Mouse (Mus musculus) limb, embryonic 11.5 days (tissue): ENCODE results near the gene Alk. TPM values are rescaled to one million over a fixed set of nuclear protein-coding genes. Genes with fewer than 3 reads are reported as not detected.

ENCODE experiments used
- ATAC-seq: fragments of 200-750 bp; cut with Nextera tagmentation; 2 replicates; pipeline ENCODE4 v1.8.0; 2017; ENCODE audit warnings: low read depth; ENCODE audit not compliant: insufficient number of reproducible peaks, low FRiP score, low TSS enrichment
- DNase-seq: peaks from one replicate; pipeline ENCODE4 v3.0.0-alpha.2; 2015; ENCODE audit warnings: low spot score
- H3K27ac ChIP-seq: fragments of 300-500 bp; sonication (generic); replicated peaks from 2 replicates; pipeline ENCODE4 v1.5.1; 2014; ENCODE audit warnings: low read depth, mild to moderate bottlenecking, low read length
- H3K27me3 ChIP-seq: fragments of 300-500 bp; sonication (generic); 2 replicates; pipeline ENCODE4 v1.6.1; 2014; ENCODE audit warnings: mild to moderate bottlenecking, low read length, mixed read lengths; ENCODE audit not compliant: control insufficient read depth, insufficient read depth
- H3K36me3 ChIP-seq: fragments of 300-500 bp; sonication (generic); 2 replicates; pipeline ENCODE4 v1.6.1; 2014; ENCODE audit warnings: mild to moderate bottlenecking, low read length, moderate library complexity, mixed read lengths; ENCODE audit not compliant: control insufficient read depth, insufficient read depth
- H3K4me1 ChIP-seq: fragments of 300-500 bp; sonication (generic); 2 replicates; pipeline ENCODE4 v1.6.1; 2014; ENCODE audit warnings: low read length, mixed read lengths; ENCODE audit not compliant: control insufficient read depth, insufficient read depth
- H3K4me2 ChIP-seq: fragments of 300-500 bp; sonication (generic); 2 replicates; pipeline ENCODE4 v1.6.1; 2014; ENCODE audit warnings: low read depth, mild to moderate bottlenecking, moderate library complexity; ENCODE audit not compliant: severe bottlenecking
- H3K4me3 ChIP-seq: fragments of 300-500 bp; sonication (generic); 2 replicates; pipeline ENCODE4 v1.5.1; 2014; ENCODE audit warnings: low read depth, low read length
- H3K9ac ChIP-seq: fragments of 300-500 bp; sonication (generic); 2 replicates; pipeline ENCODE4 v1.6.1; 2014; ENCODE audit warnings: mild to moderate bottlenecking, low read length
- H3K9me3 ChIP-seq: fragments of 300-500 bp; sonication (generic); 2 replicates; pipeline ENCODE4 v1.6.1; 2016; ENCODE audit warnings: low read length; ENCODE audit not compliant: control insufficient read depth
- WGBS: fragments of 180-500 bp; shearing (Covaris S2); extraction: QIAGEN DNeasy Blood & Tissue Kit; methylation state at CpG from one replicate; pipeline ENCODE4 v1.1.7; 2014; 5-methylcytosine and 5-hydroxymethylcytosine counted together
- polyA plus RNA-seq: library from polyadenylated mRNA; unstranded; fragments of >200 nt; fragmentation: Nextera tagmentation; extraction: Ambion mirVana; gene quantifications from 2 replicates; pipeline ENCODE4 v1.2.1, GENCODE M21; 2014

Alk gene
- polyA plus RNA-seq, 1 experiment from 2014 or later = 0.05 TPM

GRCm38 (mm10) chr17:71964610-71965009 is 639.8 kb downstream of the Alk start:
- no peak overlapping the region for H3K4me2 ChIP-seq
- DNase-seq = no peak
- H3K27ac ChIP-seq = no peak overlapping the region
- 77% methylated on average over 11 of the region's 11 CpGs for WGBS
- no peak for ATAC-seq
- no peaks in the 10 kb centered on the region for H3K36me3 ChIP-seq
- no peaks in the 10 kb centered on the region for H3K4me1 ChIP-seq
- H3K9ac ChIP-seq = no peak overlapping the region
- no peaks in the 10 kb centered on the region for H3K9me3 ChIP-seq
- H3K27me3 ChIP-seq = no peaks in the 10 kb centered on the region
- H3K4me3 ChIP-seq = no peak overlapping the region

GRCm38 (mm10) chr17:71962746-71963145 is 641.7 kb downstream of the Alk start:
- Histone ChIP-seq H3K4me2 (no peak overlapping the region), H3K27ac (no peak overlapping the region), H3K4me1 (no peaks in the 10 kb centered on the region), H3K9me3 (no peaks in the 10 kb centered on the region), H3K27me3 (no peaks in the 10 kb centered on the region), H3K36me3 (no peaks in the 10 kb centered on the region), H3K4me3 (no peak overlapping the region), H3K9ac (no peak overlapping the region)
- 43% methylated on average over 9 of the region's 9 CpGs for WGBS
- peak; percentile 48 for DNase-seq
- ATAC-seq = no peak

- H3K4me2 ChIP-seq = no peak overlapping the region
- H3K4me1 ChIP-seq = no peaks in the 10 kb centered on the region
- WGBS = 90% methylated on average over 7 of the region's 7 CpGs
- no peak overlapping the region for H3K27ac ChIP-seq
- no peak for DNase-seq
- H3K27me3 ChIP-seq = no peaks in the 10 kb centered on the region
- H3K9me3 ChIP-seq = no peaks in the 10 kb centered on the region
- no peak overlapping the region for H3K4me3 ChIP-seq
- ATAC-seq = no peak
- no peak overlapping the region for H3K9ac ChIP-seq
- H3K36me3 ChIP-seq = no peaks in the 10 kb centered on the region
These were observed 649.4 kb downstream of the Alk start for GRCm38 (mm10) chr17:71955011-71955410.

- WGBS = 81% methylated on average over 15 of the region's 15 CpGs
- Histone ChIP-seq H3K27ac (no peak overlapping the region), H3K27me3 (no peaks in the 10 kb centered on the region), H3K9ac (no peak overlapping the region), H3K9me3 (no peaks in the 10 kb centered on the region), H3K4me3 (no peak overlapping the region), H3K4me1 (no peaks in the 10 kb centered on the region), H3K4me2 (no peak overlapping the region), H3K36me3 (no peaks in the 10 kb centered on the region)
- no peak for ATAC-seq
- no peak for DNase-seq
These were observed 650.1 kb downstream of the Alk start for GRCm38 (mm10) chr17:71954217-71954844.

- ATAC-seq = no peak
- H3K9me3 ChIP-seq = no peaks in the 10 kb centered on the region
- H3K27ac ChIP-seq = no peak overlapping the region
- no peak for DNase-seq
- no peaks in the 10 kb centered on the region for H3K27me3 ChIP-seq
- H3K4me3 ChIP-seq = no peak overlapping the region
- H3K4me1 ChIP-seq = no peaks in the 10 kb centered on the region
- 83% methylated on average over 5 of the region's 5 CpGs for WGBS
- no peak overlapping the region for H3K4me2 ChIP-seq
- H3K9ac ChIP-seq = no peak overlapping the region
- H3K36me3 ChIP-seq = no peaks in the 10 kb centered on the region
These were observed 653.5 kb downstream of the Alk start for GRCm38 (mm10) chr17:71950968-71951367.

- Histone ChIP-seq H3K4me1 (no peaks in the 10 kb centered on the region), H3K36me3 (no peaks in the 10 kb centered on the region), H3K9me3 (no peaks in the 10 kb centered on the region), H3K4me2 (no peak overlapping the region), H3K9ac (no peak overlapping the region), H3K27me3 (no peaks in the 10 kb centered on the region), H3K27ac (no peak overlapping the region), H3K4me3 (no peak overlapping the region)
- DNase-seq (no peak), ATAC-seq (no peak)
- WGBS = 71% methylated on average over 5 of the region's 5 CpGs
These were observed 655.7 kb downstream of the Alk start for GRCm38 (mm10) chr17:71948687-71949086.

GRCm38 (mm10) chr17:71947452-71947851 is 657.0 kb downstream of the Alk start:
- Histone ChIP-seq H3K27me3 (no peaks in the 10 kb centered on the region), H3K9me3 (no peaks in the 10 kb centered on the region), H3K9ac (no peak overlapping the region), H3K4me1 (no peaks in the 10 kb centered on the region), H3K27ac (no peak overlapping the region), H3K4me2 (no peak overlapping the region), H3K4me3 (no peak overlapping the region), H3K36me3 (no peaks in the 10 kb centered on the region)
- no peak for ATAC-seq
- no peak for DNase-seq
- 11% methylated on average over 9 of the region's 9 CpGs for WGBS

- Histone ChIP-seq H3K4me1 (no peaks in the 10 kb centered on the region), H3K4me3 (no peak overlapping the region), H3K9ac (no peak overlapping the region), H3K27ac (no peak overlapping the region), H3K9me3 (no peaks in the 10 kb centered on the region), H3K27me3 (no peaks in the 10 kb centered on the region), H3K36me3 (no peaks in the 10 kb centered on the region), H3K4me2 (no peak overlapping the region)
- ATAC-seq = no peak
- no peak for DNase-seq
- WGBS = 82% methylated on average over 5 of the region's 5 CpGs
These were observed 660.4 kb downstream of the Alk start for GRCm38 (mm10) chr17:71944020-71944419.

GRCm38 (mm10) chr17:71942052-71942451 is 662.4 kb downstream of the Alk start:
- H3K27me3 ChIP-seq = no peaks in the 10 kb centered on the region
- no peak overlapping the region for H3K27ac ChIP-seq
- H3K36me3 ChIP-seq = no peaks in the 10 kb centered on the region
- ATAC-seq = no peak
- no peak overlapping the region for H3K4me3 ChIP-seq
- H3K9ac ChIP-seq = no peak overlapping the region
- no peak overlapping the region for H3K4me2 ChIP-seq
- DNase-seq = no peak
- no peaks in the 10 kb centered on the region for H3K4me1 ChIP-seq
- H3K9me3 ChIP-seq = no peaks in the 10 kb centered on the region
